Mouse (Mus musculus) hindbrain, postnatal 0 days (tissue): ENCODE measurements at regions not wholly inside any gene's neighbourhood (a gene's known extent, or its start where the extent isn't known, plus 50 kb on each side); places are given as distances from the start of the nearest gene placed in this dataset.

Experiments used
- ATAC-seq: fragments of 200-750 bp; cut with Nextera tagmentation; 2 replicates; pipeline ENCODE4 v1.8.0; 2017; ENCODE audit warnings: mild to moderate bottlenecking, moderate TSS enrichment, moderate library complexity
- DNase-seq: peaks from one replicate; pipeline ENCODE4 v3.0.0-alpha.2; 2015; ENCODE audit warnings: low spot score
- H3K27ac ChIP-seq: fragments of 300-500 bp; sonication (generic); 2 replicates; pipeline ENCODE4 v1.5.1; 2014; ENCODE audit warnings: mild to moderate bottlenecking
- H3K27me3 ChIP-seq: fragments of 300-500 bp; sonication (generic); 2 replicates; pipeline ENCODE4 v1.6.1; 2014; ENCODE audit warnings: low read length, mixed read lengths; ENCODE audit not compliant: insufficient read depth
- H3K36me3 ChIP-seq: fragments of 300-500 bp; sonication (generic); 2 replicates; pipeline ENCODE4 v1.6.1; 2014; ENCODE audit warnings: low read length, mixed read lengths; ENCODE audit not compliant: insufficient read depth
- H3K4me1 ChIP-seq: fragments of 300-500 bp; sonication (generic); 2 replicates; pipeline ENCODE4 v1.6.1; 2014; ENCODE audit warnings: antibody characterized with exemption, low read length, mixed read lengths; ENCODE audit not compliant: insufficient read depth
- H3K4me2 ChIP-seq: fragments of 300-500 bp; sonication (generic); 2 replicates; pipeline ENCODE4 v1.6.1; 2014; ENCODE audit warnings: low read depth, mild to moderate bottlenecking, low read length, moderate library complexity, mixed read lengths
- H3K4me3 ChIP-seq: fragments of 300-500 bp; sonication (generic); 2 replicates; pipeline ENCODE4 v1.5.1; 2014; ENCODE audit warnings: low read length
- H3K9ac ChIP-seq: fragments of 300-500 bp; sonication (generic); replicated peaks from 2 replicates; pipeline ENCODE4 v1.6.1; 2014; ENCODE audit warnings: mild to moderate bottlenecking, low read length, moderate library complexity, mixed read lengths
- H3K9me3 ChIP-seq: fragments of 300-500 bp; sonication (generic); 2 replicates; pipeline ENCODE4 v1.6.1; 2016; ENCODE audit warnings: low read length, mixed read lengths
- CTCF ChIP-seq: IDR thresholded peaks from 2 replicates; pipeline ENCODE4 v1.5.1; 2016; ENCODE audit warnings: antibody characterized with exemption, control low read depth, low read depth
- WGBS: fragments of 180-500 bp; shearing (Covaris S2); extraction: QIAGEN DNeasy Blood & Tissue Kit; methylation state at CpG from one replicate; pipeline ENCODE4 v1.1.7; 2014; 5-methylcytosine and 5-hydroxymethylcytosine counted together

- DNase-seq (no peak), ATAC-seq (no peak)
- Histone ChIP-seq H3K4me2 (no peak overlapping the region), H3K9me3 (no peaks in the 10 kb centered on the region), H3K4me1 (peaks cover 4% of the 10 kb centered on the region; the same call in 1 of the 2 replicates), H3K36me3 (no peaks in the 10 kb centered on the region), H3K27me3 (no peaks in the 10 kb centered on the region), H3K27ac (no peak overlapping the region), H3K4me3 (no peak overlapping the region), H3K9ac (no peak overlapping the region)
- 80% methylated on average over 3 of the region's 3 CpGs for WGBS
- no peak for TF ChIP-seq CTCF
These were observed 137.4 kb upstream of the Mylip start for GRCm38 (mm10) chr13:45252126-45252525.

GRCm38 (mm10) chr13:45253221-45253620 lies 136.3 kb upstream of the Mylip start:
- Histone ChIP-seq H3K27ac (no peak overlapping the region), H3K27me3 (no peaks in the 10 kb centered on the region), H3K4me2 (no peak overlapping the region), H3K36me3 (no peaks in the 10 kb centered on the region), H3K4me1 (peaks cover 4% of the 10 kb centered on the region; the same call in 1 of the 2 replicates), H3K9me3 (no peaks in the 10 kb centered on the region), H3K9ac (no peak overlapping the region), H3K4me3 (no peak overlapping the region)
- no peak for TF ChIP-seq CTCF
- no peak for ATAC-seq
- peak; percentile 19 for DNase-seq
- 68% methylated on average over 2 of the region's 2 CpGs for WGBS

DNA sequence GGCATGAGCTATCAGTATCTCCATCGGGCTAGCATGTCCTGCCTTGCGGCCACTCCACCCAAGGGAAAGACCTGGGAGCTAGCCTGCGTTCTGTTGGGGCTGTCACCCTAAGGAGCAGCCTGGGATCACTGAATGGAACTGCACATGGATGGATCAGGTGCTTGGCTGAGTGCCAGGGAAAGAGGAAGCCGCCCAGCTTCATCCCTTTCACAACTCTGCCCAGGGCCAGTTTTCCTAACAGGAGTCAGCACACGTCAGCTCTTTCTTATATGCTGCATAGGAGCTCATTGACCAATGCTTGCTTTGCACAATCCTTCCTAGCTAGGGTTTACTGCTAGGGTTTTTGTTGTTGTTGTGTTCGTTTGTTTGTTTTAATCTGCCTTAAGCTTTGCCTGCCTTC lies 134.3 kb upstream of the Mylip start:
- Histone ChIP-seq H3K4me2 (no peak overlapping the region), H3K27me3 (no peaks in the 10 kb centered on the region), H3K36me3 (no peaks in the 10 kb centered on the region), H3K4me3 (no peak overlapping the region), H3K9me3 (no peaks in the 10 kb centered on the region), H3K4me1 (peaks cover 3% of the 10 kb centered on the region; the same call in 1 of the 2 replicates), H3K9ac (no peak overlapping the region), H3K27ac (no peak overlapping the region)
- 59% methylated on average over 6 of the region's 6 CpGs for WGBS
- TF ChIP-seq CTCF, result no peak
- DNase-seq (no peak), ATAC-seq (no peak)

DNA sequence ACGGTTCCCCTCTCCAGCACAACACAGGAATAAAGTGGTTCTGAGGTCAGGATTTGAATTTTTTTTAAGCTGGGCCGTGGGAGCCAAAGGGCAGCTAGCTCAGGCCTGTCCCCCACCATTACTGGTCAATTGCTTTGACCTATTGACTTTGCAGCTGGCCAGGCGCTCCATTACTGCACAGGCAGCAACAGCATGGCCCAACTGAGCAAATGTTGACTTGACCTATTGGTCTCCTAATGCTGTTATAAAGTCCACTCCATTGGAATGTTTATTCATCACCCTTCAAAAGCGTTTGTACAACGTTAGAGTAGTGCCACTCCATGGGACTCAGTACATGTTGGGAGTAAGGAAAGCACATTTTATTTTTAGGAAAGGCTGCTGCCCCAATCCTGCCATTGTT lies 127.5 kb upstream of the Mylip start:
- Histone ChIP-seq H3K9me3 (no peaks in the 10 kb centered on the region), H3K27me3 (no peaks in the 10 kb centered on the region), H3K36me3 (no peaks in the 10 kb centered on the region), H3K4me1 (peaks cover 3% of the 10 kb centered on the region; the same call in 1 of the 2 replicates), H3K4me2 (no peak overlapping the region), H3K27ac (no peak overlapping the region), H3K9ac (no peak overlapping the region), H3K4me3 (no peak overlapping the region)
- ATAC-seq, result no peak
- no peak for TF ChIP-seq CTCF
- DNase-seq, result no peak
- 59% methylated on average over 5 of the region's 5 CpGs for WGBS

GRCm38 (mm10) chr13:45266287-45267064 lies 123.1 kb upstream of the Mylip start:
- no peak for ATAC-seq
- no peak overlapping the region for H3K4me3 ChIP-seq
- no peak for DNase-seq
- no peak overlapping the region for H3K4me2 ChIP-seq
- no peaks in the 10 kb centered on the region for H3K9me3 ChIP-seq
- peaks cover 5% of the 10 kb centered on the region; the same call in 1 of the 2 replicates for H3K4me1 ChIP-seq
- TF ChIP-seq CTCF, result no peak
- H3K27me3 ChIP-seq, result no peaks in the 10 kb centered on the region
- WGBS, result 85% methylated on average over 6 of the region's 6 CpGs
- no peak overlapping the region for H3K27ac ChIP-seq
- H3K9ac ChIP-seq, result no peak overlapping the region
- H3K36me3 ChIP-seq, result no peaks in the 10 kb centered on the region

- ATAC-seq, result no peak
- no peak for DNase-seq
- TF ChIP-seq CTCF, result no peak
- no peak overlapping the region for H3K4me3 ChIP-seq
- H3K9me3 ChIP-seq, result no peaks in the 10 kb centered on the region
- WGBS, result 71% methylated on average over 5 of the region's 5 CpGs
- no peak overlapping the region for H3K27ac ChIP-seq
- H3K4me1 ChIP-seq, result peaks cover 5% of the 10 kb centered on the region; the same call in 1 of the 2 replicates
- no peaks in the 10 kb centered on the region for H3K27me3 ChIP-seq
- H3K9ac ChIP-seq, result no peak overlapping the region
- no peak overlapping the region for H3K4me2 ChIP-seq
- no peaks in the 10 kb centered on the region for H3K36me3 ChIP-seq
These were observed 122.1 kb upstream of the Mylip start for GRCm38 (mm10) chr13:45267446-45267845.

DNA sequence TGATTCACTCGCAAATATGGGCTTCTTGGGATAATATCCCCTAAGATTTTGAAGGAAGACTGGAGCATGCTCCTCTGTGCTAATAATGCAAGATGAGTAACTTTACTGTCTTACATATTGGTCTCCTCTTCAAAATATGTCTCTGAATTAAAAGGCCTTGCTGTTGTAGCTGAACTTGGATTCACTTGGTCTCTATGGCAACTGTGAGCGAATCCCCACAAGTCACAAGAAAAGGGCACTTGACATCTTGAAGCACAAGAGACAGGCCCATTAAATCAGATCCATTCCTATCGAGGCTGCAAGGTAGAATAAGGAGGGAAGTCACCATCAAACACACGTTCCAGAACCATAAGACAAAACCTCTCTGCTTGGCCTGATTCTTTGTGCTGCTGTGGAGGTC lies 121.6 kb upstream of the Mylip start:
- DNase-seq (no peak), ATAC-seq (no peak)
- Histone ChIP-seq H3K4me3 (no peak overlapping the region), H3K27ac (no peak overlapping the region), H3K27me3 (no peaks in the 10 kb centered on the region), H3K9ac (no peak overlapping the region), H3K9me3 (no peaks in the 10 kb centered on the region), H3K36me3 (no peaks in the 10 kb centered on the region), H3K4me2 (no peak overlapping the region), H3K4me1 (peaks cover 5% of the 10 kb centered on the region; the same call in 1 of the 2 replicates)
- WGBS, result 49% methylated on average over 4 of the region's 4 CpGs
- no peak for TF ChIP-seq CTCF
